Mouse (Mus musculus): ENCODE measurements around the gene Cdc6. TPM values are rescaled to one million over a fixed set of nuclear protein-coding genes. Genes with fewer than 3 reads are reported as not detected.
A peak's percentile ranks its signal among the peaks of the same experiment; 100 is the strongest.

Cdc6 gene
- polyA plus RNA-seq, 1 experiment from 2014 or later: 67.8 TPM

- Histone ChIP-seq H3K9me3 (replicated peaks) (no peaks in the 10 kb centered on the region), H3K27me3 (ENCODE audit: low read depth, poor library complexity, severe bottlenecking) (no peaks in the 10 kb centered on the region), H3K4me3 (no peak overlapping the region), H3K27ac (replicated peaks) (no peak overlapping the region), H3K36me3 (peaks cover 88% of the 10 kb centered on the region), H3K4me1 (peaks cover 13% of the 10 kb centered on the region)
- DNase-seq (ENCODE audit: low spot score): no peak
- 95% methylated on average over 3 of the region's 3 CpGs for WGBS
Observed at GRCm38 (mm10) chr11:98887703-98888102, 19.9 kb upstream of the Cdc6 start.

DNA sequence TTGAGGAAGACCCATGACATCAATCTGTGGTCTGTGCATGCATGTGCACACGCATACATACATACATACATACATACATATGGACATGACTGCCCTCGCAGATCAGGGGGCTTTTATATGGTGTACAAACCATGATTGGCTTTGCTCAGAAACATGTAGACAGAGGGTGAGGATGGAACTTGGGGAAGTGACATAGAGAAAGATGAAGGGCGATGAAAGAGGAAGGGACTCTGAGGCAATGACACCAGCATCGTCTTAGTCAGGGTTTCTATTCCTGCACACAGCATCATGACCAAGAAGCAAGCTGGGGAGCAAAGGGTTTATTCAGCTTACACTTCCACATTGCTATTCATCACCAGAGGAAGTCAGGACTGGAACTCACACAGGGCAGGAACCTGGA is 18.5 kb upstream of the Cdc6 start:
- 95% methylated on average over 4 of the region's 4 CpGs for WGBS
- peaks cover 100% of the 10 kb centered on the region for H3K36me3 ChIP-seq
- H3K4me1 ChIP-seq: peaks cover 13% of the 10 kb centered on the region
- no peak for DNase-seq (ENCODE audit: low spot score)
- H3K27ac ChIP-seq (replicated peaks): no peak overlapping the region
- no peaks in the 10 kb centered on the region for H3K9me3 ChIP-seq (replicated peaks)
- H3K4me3 ChIP-seq: no peak overlapping the region
- H3K27me3 ChIP-seq (ENCODE audit: low read depth, poor library complexity, severe bottlenecking): no peaks in the 10 kb centered on the region

- 92% methylated on average over 5 of the region's 5 CpGs for WGBS
- DNase-seq (ENCODE audit: low spot score): no peak
- Histone ChIP-seq H3K4me1 (peaks cover 13% of the 10 kb centered on the region), H3K27me3 (ENCODE audit: low read depth, poor library complexity, severe bottlenecking) (no peaks in the 10 kb centered on the region), H3K4me3 (no peak overlapping the region), H3K36me3 (peaks cover 98% of the 10 kb centered on the region), H3K27ac (replicated peaks) (no peak overlapping the region), H3K9me3 (replicated peaks) (no peaks in the 10 kb centered on the region)
Observed at GRCm38 (mm10) chr11:98889977-98890376, 17.6 kb upstream of the Cdc6 start.

DNA sequence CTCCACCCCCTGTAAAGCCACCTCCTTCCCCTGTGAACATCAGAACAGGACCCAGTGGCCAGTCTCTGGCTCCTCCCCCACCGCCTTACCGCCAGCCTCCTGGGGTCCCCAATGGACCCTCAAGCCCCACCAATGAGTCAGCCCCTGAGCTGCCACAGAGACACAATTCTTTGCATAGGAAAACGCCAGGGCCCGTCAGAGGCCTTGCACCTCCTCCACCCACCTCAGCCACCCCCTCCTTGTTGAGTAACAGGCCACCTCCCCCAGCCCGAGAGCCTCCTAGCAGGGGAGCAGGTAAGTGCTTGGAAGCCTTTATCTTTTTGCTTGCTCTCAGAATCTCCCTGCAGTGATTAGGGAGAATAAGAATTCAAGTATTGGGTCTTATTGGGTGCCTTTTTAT is 15.2 kb upstream of the Cdc6 start:
- H3K4me3 ChIP-seq: no peak overlapping the region
- 56% methylated on average over 5 of the region's 5 CpGs for WGBS
- H3K36me3 ChIP-seq: peaks cover 98% of the 10 kb centered on the region
- no peaks in the 10 kb centered on the region for H3K9me3 ChIP-seq (replicated peaks)
- DNase-seq (ENCODE audit: low spot score): no peak
- H3K4me1 ChIP-seq: peaks cover 13% of the 10 kb centered on the region
- H3K27me3 ChIP-seq (ENCODE audit: low read depth, poor library complexity, severe bottlenecking): no peaks in the 10 kb centered on the region
- peak overlapping the region; percentile 4; the same call in 1 of the 2 replicates for H3K27ac ChIP-seq (replicated peaks)

DNA sequence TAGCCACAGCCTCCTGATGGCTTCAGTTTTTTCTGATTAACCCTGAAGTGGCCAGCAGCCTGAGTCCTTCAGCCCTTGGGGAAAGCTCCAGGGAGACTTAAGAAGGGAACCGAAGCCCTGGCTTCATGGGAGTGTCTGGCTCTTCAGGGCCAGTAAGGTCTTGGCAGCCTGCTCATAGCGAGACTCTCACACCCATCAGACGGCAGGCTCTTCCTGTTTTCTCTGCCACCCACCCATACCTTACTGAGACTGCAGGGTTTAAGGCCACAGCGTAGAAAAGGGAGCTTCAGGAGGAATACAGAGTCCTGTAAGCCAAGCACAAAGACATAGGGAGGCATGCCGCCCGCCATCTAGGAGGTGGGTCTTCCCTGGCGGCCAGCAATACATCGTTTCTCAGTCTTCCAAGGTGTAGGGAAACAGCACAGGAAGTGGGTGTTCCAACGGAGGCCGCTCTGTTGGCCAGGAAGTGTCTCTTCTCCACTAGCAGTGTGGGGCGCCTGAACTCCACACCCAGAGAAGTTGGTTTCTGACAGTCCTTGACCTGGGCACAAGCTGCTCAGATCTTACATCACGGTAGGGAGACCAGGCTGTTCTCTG is 7.0 kb upstream of the Cdc6 start:
- H3K27me3 ChIP-seq (ENCODE audit: low read depth, poor library complexity, severe bottlenecking): no peaks in the 10 kb centered on the region
- peaks cover 22% of the 10 kb centered on the region for H3K4me1 ChIP-seq
- H3K36me3 ChIP-seq: peaks cover 72% of the 10 kb centered on the region
- H3K27ac ChIP-seq (replicated peaks): no peak overlapping the region
- no peak for DNase-seq (ENCODE audit: low spot score)
- H3K9me3 ChIP-seq (replicated peaks): no peaks in the 10 kb centered on the region
- H3K4me3 ChIP-seq: no peak overlapping the region
- 90% methylated on average over 12 of the region's 12 CpGs for WGBS

- peaks cover 55% of the 10 kb centered on the region for H3K36me3 ChIP-seq
- H3K27ac ChIP-seq (replicated peaks): peak overlapping the region; percentile 87
- H3K9me3 ChIP-seq (replicated peaks): no peaks in the 10 kb centered on the region
- whole genome bisulfite sequencing: 3% methylated on average over 10 of the region's 10 CpGs
- peak overlapping the region; percentile 36 for H3K4me3 ChIP-seq
- peak; percentile 74 for DNase-seq (ENCODE audit: low spot score)
- H3K27me3 ChIP-seq (ENCODE audit: low read depth, poor library complexity, severe bottlenecking): no peaks in the 10 kb centered on the region
- peaks cover 22% of the 10 kb centered on the region for H3K4me1 ChIP-seq
Observed at GRCm38 (mm10) chr11:98902621-98903245, 4.9 kb upstream of the Cdc6 start.

GRCm38 (mm10) chr11:98904577-98904976 is 3.0 kb upstream of the Cdc6 start:
- H3K36me3 ChIP-seq: peaks cover 50% of the 10 kb centered on the region
- 92% methylated on average over 2 of the region's 2 CpGs for WGBS
- DNase-seq (ENCODE audit: low spot score): no peak
- H3K9me3 ChIP-seq (replicated peaks): no peaks in the 10 kb centered on the region
- peak overlapping the region; percentile 4; the same call in 1 of the 2 replicates for H3K27ac ChIP-seq (replicated peaks)
- H3K4me3 ChIP-seq: no peak overlapping the region
- peaks cover 41% of the 10 kb centered on the region for H3K4me1 ChIP-seq
- no peaks in the 10 kb centered on the region for H3K27me3 ChIP-seq (ENCODE audit: low read depth, poor library complexity, severe bottlenecking)

GRCm38 (mm10) chr11:98905033-98905432 is 2.6 kb upstream of the Cdc6 start:
- H3K27ac ChIP-seq (replicated peaks): no peak overlapping the region
- no peaks in the 10 kb centered on the region for H3K9me3 ChIP-seq (replicated peaks)
- 91% methylated on average over 7 of the region's 7 CpGs for WGBS
- peaks cover 45% of the 10 kb centered on the region for H3K4me1 ChIP-seq
- H3K27me3 ChIP-seq (ENCODE audit: low read depth, poor library complexity, severe bottlenecking): no peaks in the 10 kb centered on the region
- peaks cover 50% of the 10 kb centered on the region for H3K36me3 ChIP-seq
- H3K4me3 ChIP-seq: no peak overlapping the region
- DNase-seq (ENCODE audit: low spot score): no peak

- H3K4me1 ChIP-seq: peaks cover 51% of the 10 kb centered on the region
- H3K9me3 ChIP-seq (replicated peaks): no peaks in the 10 kb centered on the region
- no peak for DNase-seq (ENCODE audit: low spot score)
- no peaks in the 10 kb centered on the region for H3K27me3 ChIP-seq (ENCODE audit: low read depth, poor library complexity, severe bottlenecking)
- peaks cover 50% of the 10 kb centered on the region for H3K36me3 ChIP-seq
- no peak overlapping the region for H3K27ac ChIP-seq (replicated peaks)
- H3K4me3 ChIP-seq: no peak overlapping the region
- WGBS: 87% methylated on average over 4 of the region's 4 CpGs
Observed at GRCm38 (mm10) chr11:98905583-98905982, 2.0 kb upstream of the Cdc6 start.

- no peaks in the 10 kb centered on the region for H3K27me3 ChIP-seq (ENCODE audit: low read depth, poor library complexity, severe bottlenecking)
- H3K4me3 ChIP-seq: peak overlapping the region; percentile 77
- no peak for DNase-seq (ENCODE audit: low spot score)
- peaks cover 48% of the 10 kb centered on the region for H3K4me1 ChIP-seq
- H3K36me3 ChIP-seq: peaks cover 51% of the 10 kb centered on the region
- WGBS: 63% methylated on average over 5 of the region's 5 CpGs
- H3K9me3 ChIP-seq (replicated peaks): no peaks in the 10 kb centered on the region
- H3K27ac ChIP-seq (replicated peaks): peak overlapping the region; percentile 75
Observed at GRCm38 (mm10) chr11:98907063-98907436, 551 bp upstream of the Cdc6 start.

GRCm38 (mm10) chr11:98909654-98910053 is 2.1 kb downstream of the Cdc6 start:
- Histone ChIP-seq H3K9me3 (replicated peaks) (no peaks in the 10 kb centered on the region), H3K4me1 (peaks cover 29% of the 10 kb centered on the region), H3K4me3 (peak overlapping the region; percentile 77), H3K36me3 (peaks cover 76% of the 10 kb centered on the region), H3K27me3 (ENCODE audit: low read depth, poor library complexity, severe bottlenecking) (no peaks in the 10 kb centered on the region), H3K27ac (replicated peaks) (no peak overlapping the region)
- DNase-seq (ENCODE audit: low spot score): no peak
- WGBS: 67% methylated on average over 6 of the region's 6 CpGs

GRCm38 (mm10) chr11:98910415-98910814 is 2.8 kb downstream of the Cdc6 start:
- no peak for DNase-seq (ENCODE audit: low spot score)
- Histone ChIP-seq H3K36me3 (peaks cover 76% of the 10 kb centered on the region), H3K27ac (replicated peaks) (no peak overlapping the region), H3K4me3 (no peak overlapping the region), H3K27me3 (ENCODE audit: low read depth, poor library complexity, severe bottlenecking) (no peaks in the 10 kb centered on the region), H3K4me1 (peaks cover 29% of the 10 kb centered on the region), H3K9me3 (replicated peaks) (no peaks in the 10 kb centered on the region)
- 94% methylated on average over 11 of the region's 11 CpGs for WGBS

DNA sequence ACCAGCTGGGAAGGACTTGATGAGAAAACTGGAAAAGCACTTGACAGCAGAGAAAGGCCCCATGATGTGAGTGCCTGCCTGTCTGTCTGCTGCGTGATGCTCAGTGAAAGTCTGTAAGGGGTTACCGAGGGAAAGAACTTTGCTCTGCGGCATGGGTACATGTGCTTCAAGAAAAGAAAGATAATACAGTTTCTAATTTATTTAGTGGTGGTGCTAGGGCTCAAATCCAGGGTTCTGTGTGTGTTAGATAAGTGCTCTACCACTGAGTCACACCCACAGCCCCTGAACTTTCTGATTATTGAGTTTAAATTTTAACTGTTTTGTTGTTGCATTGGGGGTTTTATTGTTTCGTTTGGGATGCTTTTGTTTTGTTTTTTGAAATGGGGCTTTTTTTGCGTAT is 3.9 kb downstream of the Cdc6 start:
- DNase-seq (ENCODE audit: low spot score): no peak
- Histone ChIP-seq H3K4me1 (peaks cover 29% of the 10 kb centered on the region), H3K9me3 (replicated peaks) (no peaks in the 10 kb centered on the region), H3K27ac (replicated peaks) (no peak overlapping the region), H3K36me3 (peaks cover 80% of the 10 kb centered on the region), H3K27me3 (ENCODE audit: low read depth, poor library complexity, severe bottlenecking) (no peaks in the 10 kb centered on the region), H3K4me3 (no peak overlapping the region)
- WGBS: 88% methylated on average over 5 of the region's 5 CpGs

Data from midbrain, embryonic 10.5 days (tissue).